Mouse (Mus musculus) ovary, postnatal 36 days (tissue): Measurements from ENCODE around the gene Tyw1.

Source experiments
- DNase-seq: peaks from one replicate; pipeline ENCODE4 v3.0.0; 2022; ENCODE audit warnings: low spot score, mixed read lengths

The Tyw1 gene

DNA sequence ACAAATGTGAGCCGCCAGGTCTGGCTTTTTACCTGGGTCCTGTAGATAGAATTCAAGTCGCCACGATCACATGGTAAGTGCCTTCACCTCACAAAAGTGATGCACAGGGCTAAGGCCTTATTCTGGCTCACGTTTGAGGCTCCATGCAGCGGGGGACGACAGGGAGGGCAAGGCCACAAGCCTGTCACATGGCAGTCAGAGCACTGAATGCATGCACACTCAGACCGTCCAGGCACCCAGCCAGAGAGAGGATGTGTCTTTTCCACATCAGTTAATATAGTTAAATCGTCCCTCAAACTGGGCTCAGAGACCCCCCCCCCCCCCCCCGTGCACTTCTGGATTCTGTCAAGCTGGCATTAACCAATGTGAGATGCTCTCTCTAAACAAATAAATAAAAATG is 60.9 kb downstream of the Tyw1 start:
- no peak for DNase-seq

GRCm38 (mm10) chr5:130319783-130320182 is 64.4 kb downstream of the Tyw1 start:
- DNase-seq = no peak

DNA sequence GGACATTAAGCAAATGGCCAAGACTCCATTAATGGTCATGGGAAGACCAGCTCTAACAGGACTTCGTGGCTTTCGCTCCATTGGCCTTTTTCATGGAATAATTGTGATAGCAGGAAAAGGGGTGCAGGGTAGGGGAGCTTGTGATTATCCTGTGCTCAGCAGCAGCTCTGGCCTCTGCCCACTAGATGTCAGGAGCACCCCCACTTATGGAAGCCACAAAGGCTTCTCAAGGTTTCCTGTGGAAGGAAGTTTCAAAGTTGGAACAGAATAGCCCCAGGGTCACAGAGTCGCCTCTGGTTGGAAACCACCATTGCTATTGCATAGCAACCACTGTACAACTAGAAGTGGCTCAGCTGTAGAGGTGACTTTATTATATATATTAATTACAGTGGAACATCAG is 65.1 kb downstream of the Tyw1 start:
- DNase-seq = no peak

DNA sequence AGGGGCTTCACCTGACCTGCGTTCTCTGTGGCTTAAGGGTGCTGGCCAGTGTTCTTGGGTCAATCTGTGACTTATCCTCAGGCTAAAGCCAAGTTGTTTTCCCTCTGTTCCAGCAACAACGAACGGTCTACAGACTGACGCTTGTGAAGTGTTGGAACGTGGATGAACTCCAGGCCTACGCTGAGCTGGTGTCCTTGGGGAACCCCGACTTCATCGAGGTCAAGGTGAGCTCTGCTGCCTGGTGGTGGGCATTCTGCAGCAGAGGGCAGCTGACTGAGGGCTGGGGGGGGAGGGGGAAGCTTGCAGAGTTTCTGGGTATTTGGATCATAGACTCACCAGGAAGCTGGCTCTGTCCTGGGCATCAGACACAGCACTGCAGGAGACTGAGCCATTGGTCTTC is 70.1 kb downstream of the Tyw1 start:
- no peak for DNase-seq

DNA sequence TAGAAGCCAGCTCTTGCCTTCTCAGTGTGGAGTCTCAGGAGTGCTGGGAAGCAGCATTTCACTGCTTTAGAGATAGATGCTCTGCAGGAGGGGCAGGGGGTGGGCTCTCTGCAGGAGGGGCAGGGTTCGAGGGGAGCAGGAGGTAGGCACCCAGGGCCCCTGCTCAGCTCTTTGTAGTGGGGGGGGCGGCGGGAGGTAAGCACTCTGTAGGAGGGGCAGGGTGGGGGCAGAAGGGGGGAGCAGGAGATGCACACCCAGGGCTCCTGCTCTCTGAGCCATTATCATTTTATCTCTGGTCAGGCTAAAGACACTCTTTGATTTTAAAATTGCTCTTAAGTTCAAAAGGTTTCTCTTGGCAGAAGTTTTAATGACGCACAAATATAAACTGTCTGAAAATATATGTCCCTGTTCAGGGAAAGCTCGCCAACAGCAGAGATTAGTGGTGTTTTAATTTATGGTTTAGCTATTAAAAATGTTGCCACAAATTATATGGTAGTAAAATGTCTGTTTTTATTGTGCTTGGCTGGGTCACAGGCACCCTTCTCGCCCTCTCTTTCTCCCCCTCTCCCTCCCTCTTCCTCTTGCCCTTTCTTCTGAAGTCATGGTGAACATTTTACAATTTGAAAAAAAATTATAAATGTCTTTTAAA is 72.3 kb downstream of the Tyw1 start:
- no peak for DNase-seq

DNA sequence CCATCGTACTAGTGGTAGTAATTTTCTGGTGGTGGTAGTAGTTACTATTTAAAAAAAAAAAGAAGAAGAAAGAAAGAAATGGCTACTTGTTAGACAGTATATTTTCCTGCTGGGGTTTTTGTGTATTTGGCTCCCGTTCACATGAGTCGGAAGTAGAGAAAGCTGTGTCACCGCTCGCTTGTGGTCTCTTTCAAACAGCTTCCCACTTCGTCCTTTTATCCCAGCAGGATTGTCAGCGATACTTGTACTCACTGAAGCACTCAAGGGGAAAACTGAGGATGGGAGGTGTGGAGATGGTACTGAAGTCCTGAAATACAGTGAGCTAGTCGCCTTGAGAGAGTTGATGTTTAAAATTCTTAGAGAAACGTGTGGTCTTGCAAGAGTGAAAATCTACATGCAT is 72.9 kb downstream of the Tyw1 start:
- no peak for DNase-seq

GRCm38 (mm10) chr5:130329889-130330288 is 74.5 kb downstream of the Tyw1 start:
- DNase-seq = no peak

GRCm38 (mm10) chr5:130330801-130331200 is 75.4 kb downstream of the Tyw1 start:
- no peak for DNase-seq

DNA sequence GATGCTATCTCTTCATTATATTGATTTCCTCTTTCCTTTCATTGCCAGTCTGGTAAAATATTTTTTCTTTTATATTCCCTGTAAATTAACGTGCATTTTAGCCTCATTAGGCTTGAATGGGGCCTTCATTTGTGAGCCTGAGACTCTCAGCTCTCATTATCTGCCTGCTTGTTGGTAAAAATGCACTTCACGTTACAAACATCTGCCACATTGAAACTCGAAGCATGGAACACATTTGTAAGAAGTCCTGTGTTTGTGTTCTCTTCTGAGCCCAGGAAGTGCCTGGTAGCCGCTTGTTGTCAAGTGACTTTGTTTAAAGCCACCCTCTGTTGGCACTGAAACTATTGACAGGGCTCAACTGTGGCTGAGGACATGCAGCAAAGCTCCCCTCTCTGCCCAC is 75.8 kb downstream of the Tyw1 start:
- DNase-seq = no peak

GRCm38 (mm10) chr5:130333566-130333965 is 78.1 kb downstream of the Tyw1 start:
- no peak for DNase-seq

DNA sequence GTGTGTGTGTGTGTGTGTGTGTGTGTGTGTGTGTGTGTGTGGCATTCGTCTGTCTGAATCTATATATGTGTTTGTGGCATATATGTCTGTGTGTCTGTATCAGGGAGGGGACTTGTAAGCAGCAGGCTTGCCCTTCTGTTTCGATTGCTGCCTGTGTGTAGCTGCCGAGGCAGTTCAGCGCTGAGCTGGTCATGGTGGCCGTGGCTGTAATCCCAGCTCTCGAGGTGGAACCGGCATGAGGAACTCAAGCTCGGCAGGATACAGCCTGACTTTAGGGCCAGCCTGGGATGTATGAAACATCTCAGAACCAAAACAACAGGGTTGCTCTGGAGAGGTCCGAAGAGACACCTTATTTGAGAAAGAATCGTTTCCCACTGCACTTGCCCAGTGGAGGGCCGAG is 78.6 kb downstream of the Tyw1 start:
- DNase-seq = no peak

DNA sequence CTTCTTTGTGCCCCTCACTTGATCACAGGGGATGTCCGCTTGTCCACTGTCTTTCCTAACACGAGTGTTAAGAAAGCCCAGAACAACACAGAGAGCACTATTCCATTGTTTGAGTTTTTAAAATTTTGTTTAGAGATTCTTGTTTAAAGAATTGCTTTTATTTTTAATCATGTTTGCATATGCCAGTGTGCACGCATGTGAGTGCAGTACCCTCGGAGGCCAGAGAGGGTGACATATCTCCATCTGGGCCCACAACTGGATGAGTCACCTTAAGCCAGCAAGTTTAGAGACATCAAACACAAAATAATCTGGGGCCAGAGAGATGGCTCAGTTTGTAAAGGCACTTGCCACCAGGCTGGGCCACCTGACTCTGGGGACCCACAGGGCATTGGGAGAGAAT is 80.0 kb downstream of the Tyw1 start:
- no peak for DNase-seq

- DNase-seq = no peak
These were observed 85.2 kb downstream of the Tyw1 start for GRCm38 (mm10) chr5:130340656-130341055.

GRCm38 (mm10) chr5:130344999-130345398 is 89.6 kb downstream of the Tyw1 start:
- no peak for DNase-seq

DNA sequence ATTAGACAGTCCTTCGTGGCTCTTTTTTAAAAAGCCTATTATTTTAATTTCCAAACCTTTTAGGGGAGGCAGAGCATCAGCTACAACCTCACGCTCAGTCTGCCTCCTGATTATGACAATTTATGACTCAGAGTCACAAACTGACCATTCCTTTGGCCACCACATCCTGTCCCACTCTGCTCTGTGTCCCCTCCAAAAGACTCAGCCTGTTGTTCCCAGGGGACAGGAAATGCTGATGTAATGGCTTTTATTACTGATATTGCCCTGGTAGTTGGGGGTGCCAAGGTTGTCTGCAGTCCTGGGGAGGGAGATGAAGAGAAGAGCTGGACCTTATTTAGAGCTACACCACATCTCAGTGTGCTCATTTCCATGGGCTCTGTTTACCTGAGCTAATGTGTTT is 90.5 kb downstream of the Tyw1 start:
- no peak for DNase-seq

GRCm38 (mm10) chr5:130355223-130355622 is 99.8 kb downstream of the Tyw1 start:
- no peak for DNase-seq

DNA sequence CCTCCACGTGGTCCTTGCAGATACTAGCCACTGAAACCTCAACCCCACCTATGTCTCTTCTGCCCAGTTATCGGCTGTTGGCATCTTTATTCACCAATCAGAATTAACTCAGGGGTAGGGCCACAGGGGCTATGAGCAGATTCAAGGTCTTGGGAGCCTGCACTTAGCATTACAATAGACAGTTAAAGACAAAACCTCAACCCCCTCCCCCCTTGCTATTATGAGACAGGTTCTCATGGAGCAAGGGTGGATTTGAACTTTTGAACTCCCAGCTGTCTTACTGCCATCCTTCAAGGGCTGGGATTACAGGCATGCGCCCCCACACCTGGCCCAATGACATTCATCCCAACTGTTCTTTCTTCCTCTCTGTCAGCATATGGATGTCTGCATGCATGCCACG is 107.7 kb downstream of the Tyw1 start:
- no peak for DNase-seq

DNA sequence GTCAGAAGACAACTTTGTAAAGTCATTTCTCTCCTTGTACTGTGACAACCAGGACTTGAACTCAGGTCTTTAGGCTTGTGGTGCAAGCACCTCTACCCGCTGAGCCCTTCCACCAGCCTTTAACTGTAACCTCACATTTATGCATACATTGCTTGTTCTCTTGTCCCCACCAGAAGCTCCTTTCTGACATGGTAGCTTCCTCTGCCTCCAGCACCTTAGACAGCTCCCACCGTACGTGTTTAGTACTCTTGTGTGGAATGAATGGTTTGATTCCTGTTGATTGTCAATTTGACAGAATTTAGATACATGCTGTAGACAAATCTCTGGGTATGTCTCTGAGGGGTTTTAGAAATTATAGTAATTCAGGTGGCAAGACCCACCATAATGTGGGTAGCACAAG is 108.4 kb downstream of the Tyw1 start:
- no peak for DNase-seq

GRCm38 (mm10) chr5:130368236-130368635 is 112.8 kb downstream of the Tyw1 start:
- DNase-seq = no peak

DNA sequence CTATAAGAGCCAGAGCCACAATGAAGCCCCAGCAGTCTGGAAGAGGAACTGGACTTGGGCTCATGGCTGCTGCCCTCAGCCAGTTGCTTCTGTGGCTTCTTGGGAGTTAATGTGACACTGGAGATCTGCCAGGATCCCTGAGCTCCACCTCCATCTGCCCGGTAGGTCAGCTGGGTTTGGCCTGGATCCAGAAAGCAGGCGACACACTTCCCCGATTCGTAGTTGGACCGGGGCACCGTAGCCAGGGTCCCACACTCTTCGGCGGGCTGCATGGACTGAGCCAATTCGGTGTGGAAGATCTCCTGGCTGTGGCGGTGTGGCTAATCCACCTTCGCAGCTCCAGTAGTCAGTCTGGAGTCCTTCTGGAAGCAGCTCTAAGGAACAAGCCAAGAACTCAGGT is 113.8 kb downstream of the Tyw1 start, which contains the start of gene Caln1:
Caln1 (plus strand) TSS at position 219 of the 400 bp plus-strand sequence.
- DNase-seq = no peak

GRCm38 (mm10) chr5:130375411-130375810 is 120.0 kb downstream of the Tyw1 start:
- DNase-seq = no peak

GRCm38 (mm10) chr5:130384222-130384912 is 128.9 kb downstream of the Tyw1 start, which contains the start of gene A330070K13Rik:
TSS of gene A330070K13Rik (minus strand) at chr5:130384631.
- DNase-seq = no peak

- no peak for DNase-seq
These were observed 131.0 kb downstream of the Tyw1 start for GRCm38 (mm10) chr5:130386418-130386817.
